Mouse (Mus musculus) bone marrow macrophage, adult 2 months (primary cell): ENCODE measurements around the gene Rangrf. TPM values are rescaled to one million over a fixed set of nuclear protein-coding genes. Genes with fewer than 3 reads are reported as not detected.
A peak's percentile ranks its signal among the peaks of the same experiment; 100 is the strongest.
"Not testable (repeated sequence)": the region's sequence is repeated elsewhere in the genome, so short reads cannot be mapped to it uniquely, and the experiment has no call there.

Experiments
- H3K27ac ChIP-seq: 2 replicates; pipeline ENCODE4 v1.5.1; 2012; ENCODE audit warnings: low read depth, low read length; ENCODE audit not compliant: insufficient read depth
- H3K4me1 ChIP-seq: 2 replicates; pipeline ENCODE4 v1.6.1; 2012; ENCODE audit warnings: low read length; ENCODE audit not compliant: control insufficient read depth, insufficient read depth
- H3K4me3 ChIP-seq: 2 replicates; pipeline ENCODE4 v1.5.1; 2012; ENCODE audit warnings: mild to moderate bottlenecking, low read length, moderate library complexity; ENCODE audit not compliant: insufficient read depth
- CTCF ChIP-seq: IDR thresholded peaks from 2 replicates; pipeline ENCODE4 v1.5.1; 2012; ENCODE audit warnings: low read depth, mild to moderate bottlenecking, low read length, moderate library complexity
- POLR2A ChIP-seq: IDR thresholded peaks from 2 replicates; pipeline ENCODE4 v1.6.1; 2012; ENCODE audit warnings: mild to moderate bottlenecking, low read depth, low read length, borderline replicate concordance
- polyA plus RNA-seq: library from polyadenylated mRNA; stranded (reverse); fragments of >200 nt; gene quantifications from 2 replicates; pipeline ENCODE4 v1.2.4, GENCODE M21; 2012; ENCODE audit not compliant: missing spikeins, insufficient read depth, insufficient read length

Rangrf gene
- polyA plus RNA-seq, result 3.7 and 4.4 TPM in 2 replicates

DNA sequence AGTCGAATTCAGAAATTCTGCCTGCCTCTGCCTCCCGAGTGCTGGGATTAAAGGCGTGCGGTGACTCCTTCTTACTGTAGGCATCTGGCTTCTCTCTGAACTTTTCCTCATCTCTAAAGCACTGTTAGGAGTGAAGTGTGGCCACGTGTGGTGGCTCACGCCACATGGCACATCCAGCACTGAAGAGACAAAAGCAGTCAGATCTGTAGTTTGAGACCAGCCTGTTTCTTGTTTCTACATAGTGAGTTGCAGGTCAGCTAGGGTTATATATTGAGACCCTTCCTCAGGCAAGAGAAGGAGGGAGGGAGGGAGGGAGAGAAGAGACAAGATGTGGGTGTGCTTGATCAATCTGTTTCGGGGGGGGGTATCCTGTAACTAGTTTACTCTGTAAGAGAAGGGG is at the start of gene Rangrf:
Rangrf (minus strand) TSS at position 101 of the 400 bp plus-strand sequence.
- no peak for TF ChIP-seq CTCF
- no peak for TF ChIP-seq POLR2A
- Histone ChIP-seq H3K4me1 (peaks cover 16% of the 10 kb centered on the region), H3K27ac (no peak within 1 kb of the TSS), H3K4me3 (no peak within 1 kb of the TSS)

DNA sequence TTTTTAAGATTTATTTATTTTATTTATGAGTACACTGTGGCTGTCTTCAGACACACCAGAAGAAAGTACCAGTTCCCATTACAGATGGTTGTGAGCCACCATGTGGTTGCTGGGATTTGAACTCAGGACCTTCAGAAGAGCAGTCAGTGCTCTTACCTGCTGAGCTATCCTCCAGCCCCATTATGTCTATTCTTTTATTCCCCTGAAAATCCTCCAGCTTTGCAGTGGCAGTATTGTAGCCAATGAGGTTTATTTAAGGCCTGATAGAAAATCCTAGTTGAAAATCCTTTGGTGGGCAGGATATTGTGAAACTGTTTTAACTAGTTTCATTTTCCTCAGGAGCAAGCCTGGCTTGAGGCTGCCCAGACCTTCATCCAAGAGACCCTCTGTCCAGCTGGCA is 45.7 kb upstream of the Rangrf start:
- Histone ChIP-seq H3K4me3 (no peak overlapping the region), H3K27ac (no peak overlapping the region), H3K4me1 (peaks cover 8% of the 10 kb centered on the region)
- no peak for TF ChIP-seq POLR2A
- TF ChIP-seq CTCF, result no peak

DNA sequence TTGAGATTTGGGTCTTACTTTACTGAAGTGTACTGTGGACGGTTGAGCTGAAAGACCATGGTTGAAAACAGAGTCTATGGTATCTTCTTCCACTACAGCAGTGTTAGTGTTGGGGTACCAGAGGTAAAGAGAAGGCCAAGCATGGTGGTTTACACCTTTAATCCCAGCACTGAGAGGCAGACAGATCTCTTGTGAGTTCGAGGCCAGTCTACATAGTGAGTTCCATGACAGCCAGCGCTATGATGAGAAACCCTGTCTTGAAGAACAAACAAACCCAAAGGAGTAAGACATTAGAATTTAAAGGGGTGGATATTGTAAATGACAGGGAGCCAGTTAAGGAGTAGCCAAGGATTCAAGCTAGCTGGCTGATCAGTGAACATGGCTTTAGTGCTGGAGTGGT is 41.8 kb upstream of the Rangrf start:
- TF ChIP-seq POLR2A (no peak), CTCF (no peak)
- Histone ChIP-seq H3K27ac (peak overlapping the region; percentile 84; the same call in 1 of the 2 replicates), H3K4me3 (peak overlapping the region; percentile 86), H3K4me1 (peaks cover 14% of the 10 kb centered on the region)

DNA sequence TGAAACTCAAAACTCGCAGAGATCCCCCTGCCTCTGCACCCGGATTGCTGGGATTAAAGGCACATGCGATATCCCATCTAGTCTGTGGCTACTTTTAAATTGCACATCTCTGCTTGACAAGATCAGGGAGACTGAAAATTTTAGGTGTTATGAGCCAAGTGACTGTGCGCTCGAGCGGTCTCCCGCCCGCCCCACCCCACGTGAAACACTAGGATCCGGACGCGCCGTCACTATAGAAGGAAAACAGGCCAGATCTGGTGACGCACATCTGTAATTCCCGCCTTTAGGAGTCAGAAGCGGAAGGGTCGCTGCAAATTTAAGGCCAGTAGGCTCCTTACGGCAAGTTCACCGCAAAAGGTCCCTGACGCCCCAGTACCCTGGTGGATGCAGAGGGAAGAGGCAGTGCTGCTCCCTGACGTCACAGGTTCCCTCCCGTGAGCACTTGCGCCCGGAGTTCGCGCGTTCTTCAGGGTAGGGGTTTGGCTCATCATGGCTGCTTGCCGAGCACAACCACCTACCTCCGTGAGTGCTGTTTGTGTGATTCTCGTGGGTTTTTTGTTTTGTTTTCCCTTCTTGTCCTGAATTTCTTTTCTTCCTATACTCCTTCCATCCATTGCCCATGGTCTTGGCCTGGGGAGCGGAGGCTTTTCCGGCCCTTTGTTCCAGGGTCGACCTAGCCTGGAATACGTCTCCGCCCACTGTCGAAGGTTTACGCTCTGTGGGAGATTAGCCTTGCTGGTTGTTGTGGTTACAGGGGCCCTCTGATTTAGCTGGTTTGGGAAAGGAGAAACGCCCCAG is 40.9 kb upstream of the Rangrf start, which contains the start of gene Ctc1:
Ctc1 (plus strand) TSS at position 268 of the 798 bp plus-strand sequence.
- Histone ChIP-seq H3K27ac (peak within 1 kb of the TSS; percentile 84), H3K4me1 (peaks cover 14% of the 10 kb centered on the region), H3K4me3 (peak within 1 kb of the TSS; percentile 86)
- no peak for TF ChIP-seq POLR2A

DNA sequence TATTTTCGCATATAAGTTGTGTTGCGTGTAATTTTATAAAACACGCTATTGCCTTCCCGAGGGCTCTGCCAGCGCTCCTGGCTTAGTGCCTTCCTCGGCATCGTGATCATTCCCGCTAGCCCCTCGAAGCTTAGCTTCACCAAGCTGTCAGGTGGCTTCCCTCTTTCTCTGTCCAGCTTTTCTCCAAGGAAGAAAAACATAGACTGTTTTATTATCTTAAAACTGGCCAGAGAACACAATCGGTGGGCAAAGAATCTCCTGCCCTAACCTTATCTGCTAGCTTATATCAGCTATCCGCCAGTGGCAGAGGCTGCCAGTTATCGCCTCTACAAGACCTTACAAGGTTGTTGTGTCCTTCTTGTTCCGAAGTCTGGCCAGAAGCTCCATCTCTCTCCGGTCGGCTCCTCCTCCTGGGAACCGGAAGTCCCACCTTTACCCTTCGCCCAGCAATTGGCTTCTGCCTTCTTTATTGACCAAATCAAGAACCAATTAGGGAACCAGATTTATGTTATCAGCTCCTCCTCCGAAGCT is 37.2 kb upstream of the Rangrf start:
- TF ChIP-seq CTCF, result no peak
- TF ChIP-seq POLR2A, result no peak

DNA sequence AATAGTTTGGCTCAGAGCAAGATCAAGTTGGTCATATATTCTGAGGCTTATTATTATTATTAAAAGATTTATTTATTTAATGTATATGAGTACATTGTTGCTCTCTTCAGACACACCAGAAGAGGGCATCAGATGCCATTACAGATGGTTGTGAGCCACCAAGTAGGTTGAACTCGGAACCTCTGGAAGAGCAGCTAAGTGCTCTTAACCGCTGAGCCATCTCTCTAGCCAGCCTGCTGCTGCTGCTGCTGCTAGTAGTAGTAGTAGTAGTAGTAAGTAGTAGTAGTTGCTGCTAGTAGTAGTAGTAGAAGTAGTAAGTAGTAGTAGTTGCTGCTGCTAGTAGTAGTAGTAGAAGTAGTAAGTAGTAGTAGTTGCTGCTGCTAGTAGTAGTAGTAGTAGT is 36.5 kb upstream of the Rangrf start:
- not testable (repeated sequence) for H3K27ac ChIP-seq
- peak overlapping the region; percentile 26; the same call in 1 of the 2 replicates for H3K4me3 ChIP-seq
- H3K4me1 ChIP-seq, result peaks cover 12% of the 10 kb centered on the region

More for the DNA sequence above, 37.2 kb upstream of the Rangrf start:
- Histone ChIP-seq H3K4me1 (peaks cover 16% of the 10 kb centered on the region), H3K4me3 (peak overlapping the region; percentile 80), H3K27ac (peak overlapping the region; percentile 84)

DNA sequence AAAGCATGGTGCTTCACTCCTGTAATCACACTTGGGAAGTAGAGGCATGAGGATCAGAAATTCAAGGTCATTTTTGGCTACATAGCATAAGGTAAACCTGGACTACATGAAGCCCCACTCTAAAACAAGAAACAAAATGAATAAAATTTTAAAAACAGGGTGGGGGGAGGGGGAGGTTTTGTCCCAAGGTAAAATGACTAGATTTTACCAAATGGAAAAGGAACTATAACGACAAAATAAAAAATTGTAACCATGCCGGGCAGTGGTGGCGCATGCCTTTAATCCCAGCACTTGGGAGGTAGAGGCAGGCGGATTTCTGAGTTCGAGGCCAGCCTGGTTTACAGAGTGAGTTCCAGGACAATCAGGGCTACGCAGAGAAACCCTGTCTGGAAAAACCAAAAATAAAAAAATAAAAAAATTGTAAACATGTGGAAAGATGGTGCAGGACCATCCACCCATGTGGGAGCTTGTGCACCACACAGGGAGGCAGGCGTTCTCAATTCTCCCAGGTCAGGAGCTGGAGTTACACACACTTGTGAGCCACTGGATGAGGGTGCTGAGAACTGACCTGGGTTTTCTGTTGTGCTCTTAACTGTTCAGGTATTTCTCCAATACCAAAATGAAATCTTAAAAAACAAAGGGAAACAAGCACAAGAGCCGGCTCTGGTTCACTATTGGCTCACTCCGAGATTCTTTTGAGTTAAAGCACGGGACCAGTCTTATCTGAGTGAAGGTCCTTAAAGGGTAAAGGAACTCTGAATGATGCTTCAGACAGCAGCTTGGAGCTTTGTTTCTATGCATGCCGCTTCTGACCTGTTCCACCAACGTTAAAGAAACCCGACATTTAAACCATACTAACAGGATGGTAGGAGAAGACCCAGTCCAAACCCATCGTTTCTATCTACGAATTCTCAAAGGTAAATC is 35.7 kb upstream of the Rangrf start:
- Histone ChIP-seq H3K27ac (no peak overlapping the region), H3K4me1 (peaks cover 12% of the 10 kb centered on the region), H3K4me3 (no peak overlapping the region)
- TF ChIP-seq POLR2A, result no peak
- TF ChIP-seq CTCF, result no peak

DNA sequence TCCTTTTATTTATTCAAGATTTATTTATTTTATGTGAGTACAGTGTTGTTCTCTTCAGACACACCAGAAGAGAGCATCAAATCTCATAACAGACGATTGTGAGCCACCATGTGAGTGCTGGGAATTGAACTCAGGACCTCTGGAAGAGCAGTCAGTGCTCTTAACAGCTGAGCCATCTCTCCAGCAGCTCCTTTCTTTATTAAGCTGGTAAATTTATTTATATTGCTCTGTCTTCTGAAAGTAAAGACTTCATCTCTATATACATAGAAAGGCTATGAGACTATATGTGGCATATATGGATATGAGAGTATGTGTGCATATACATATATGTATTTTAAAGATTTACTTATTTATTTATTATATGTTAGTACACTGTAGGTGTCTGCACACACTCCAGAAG is 34.5 kb upstream of the Rangrf start:
- H3K27ac ChIP-seq, result no peak overlapping the region
- no peak overlapping the region for H3K4me3 ChIP-seq
- H3K4me1 ChIP-seq, result peaks cover 5% of the 10 kb centered on the region
- TF ChIP-seq CTCF (no peak), POLR2A (no peak)

DNA sequence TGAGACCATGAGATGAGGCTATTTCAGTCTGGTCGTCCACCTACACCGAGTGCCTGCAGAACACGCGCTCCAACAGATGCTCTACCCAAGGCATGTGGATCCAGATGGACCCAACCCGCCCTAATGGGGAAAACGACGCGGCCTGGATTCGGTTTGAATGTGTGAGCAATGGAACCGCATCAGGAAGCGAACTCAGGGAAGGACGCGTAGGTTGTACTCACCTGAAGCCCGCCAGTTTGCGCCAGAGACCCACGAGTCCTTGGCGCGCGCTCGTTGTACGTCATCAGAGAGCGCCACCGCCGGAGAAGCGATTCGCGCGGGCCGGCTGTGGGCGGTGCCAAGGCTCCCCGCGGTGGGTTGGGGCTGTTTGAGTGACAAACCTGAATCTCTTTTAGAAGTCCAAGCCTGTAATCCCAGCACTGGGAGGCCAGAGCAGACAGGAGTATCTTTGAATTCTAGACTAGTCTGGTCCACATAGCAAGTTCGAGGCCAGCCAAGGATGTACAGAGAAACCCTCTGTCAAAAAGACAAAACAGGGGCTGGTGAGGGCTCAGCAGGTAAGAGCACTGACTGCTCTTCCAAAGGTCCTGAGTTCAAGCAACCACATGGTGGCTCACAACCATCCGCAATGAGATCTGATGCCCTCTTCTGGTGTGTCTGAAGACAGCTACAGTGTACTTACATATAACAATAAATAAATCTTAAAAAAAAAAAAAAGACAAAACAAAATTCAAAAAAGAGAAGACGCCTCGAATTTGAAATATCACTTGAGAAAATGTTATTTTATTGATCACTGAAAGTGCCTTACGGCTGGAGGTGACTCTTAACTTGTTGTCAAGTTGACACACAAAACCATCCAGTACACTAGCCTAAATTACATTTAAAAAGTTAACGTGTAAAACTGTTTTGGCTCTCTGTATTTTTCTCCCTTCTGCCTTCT is 33.5 kb upstream of the Rangrf start, which contains the start of gene Pfas:
Pfas (minus strand) TSS at position 279 of the 940 bp plus-strand sequence.
- H3K4me3 ChIP-seq, result peak within 1 kb of the TSS; percentile 82
- no peak for TF ChIP-seq POLR2A
- TF ChIP-seq CTCF, result no peak
- H3K27ac ChIP-seq, result peak within 1 kb of the TSS; percentile 17; the same call in 1 of the 2 replicates
- H3K4me1 ChIP-seq, result peaks cover 5% of the 10 kb centered on the region

DNA sequence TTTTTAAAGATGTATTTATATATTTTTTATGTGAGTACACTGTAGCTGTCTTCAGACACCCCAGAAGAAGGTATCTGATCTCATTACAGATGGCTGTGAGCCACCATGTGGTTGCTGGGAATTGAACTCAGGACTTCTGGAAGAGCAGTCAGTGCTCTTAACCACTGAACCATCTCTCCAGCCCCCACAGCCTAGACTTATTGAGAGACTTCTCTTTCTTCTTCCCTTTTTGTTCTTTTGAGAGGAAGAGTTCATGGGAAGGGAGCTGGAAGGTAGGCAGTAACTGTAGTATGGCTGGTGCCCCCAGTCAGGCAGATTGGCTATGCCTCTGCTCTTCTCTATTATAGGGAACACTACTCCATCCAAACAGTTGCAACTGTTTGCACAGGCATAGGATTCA is 31.6 kb upstream of the Rangrf start:
- H3K27ac ChIP-seq, H3K4me3 ChIP-seq, H3K4me1 ChIP-seq: not testable (repeated sequence)
